Mouse (Mus musculus): ENCODE measurements around the gene Gm15319. TPM values are rescaled to one million over a fixed set of nuclear protein-coding genes. Genes with fewer than 3 reads are reported as not detected.
"Not testable (repeated sequence)": the region's sequence is repeated elsewhere in the genome, so short reads cannot be mapped to it uniquely, and the experiment has no call there.

Gene Gm15319
- polyA plus RNA-seq, 1 experiment from 2014 or later = not detected

DNA sequence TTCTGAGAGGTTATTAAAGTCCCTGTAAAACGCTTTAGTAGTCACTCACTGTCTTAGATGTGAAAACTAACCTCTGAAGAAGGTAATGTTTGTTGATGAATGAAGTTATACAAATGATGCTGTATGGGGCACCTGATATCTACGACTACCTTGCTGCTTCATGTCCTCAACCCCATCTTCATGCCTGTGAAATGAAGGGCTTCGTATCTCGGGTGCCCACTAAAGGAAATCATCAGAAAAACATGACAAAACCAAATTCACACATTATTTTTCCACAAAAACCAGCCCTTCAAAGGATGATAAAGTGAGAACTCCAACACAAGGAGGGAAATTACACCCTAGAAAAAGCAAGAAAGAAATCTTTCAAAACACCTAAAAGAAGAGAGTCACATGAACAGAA, 68.2 kb downstream of the Gm15319 start:
- H3K9me3 ChIP-seq (replicated peaks); H3K27me3 ChIP-seq; H3K4me3 ChIP-seq; H3K9ac ChIP-seq; H3K4me2 ChIP-seq; H3K27ac ChIP-seq; H3K4me1 ChIP-seq; H3K36me3 ChIP-seq (ENCODE audit: poor library complexity, severe bottlenecking); ATAC-seq: not testable (repeated sequence)
- 85% methylated on average over 4 of the region's 4 CpGs for WGBS

DNA sequence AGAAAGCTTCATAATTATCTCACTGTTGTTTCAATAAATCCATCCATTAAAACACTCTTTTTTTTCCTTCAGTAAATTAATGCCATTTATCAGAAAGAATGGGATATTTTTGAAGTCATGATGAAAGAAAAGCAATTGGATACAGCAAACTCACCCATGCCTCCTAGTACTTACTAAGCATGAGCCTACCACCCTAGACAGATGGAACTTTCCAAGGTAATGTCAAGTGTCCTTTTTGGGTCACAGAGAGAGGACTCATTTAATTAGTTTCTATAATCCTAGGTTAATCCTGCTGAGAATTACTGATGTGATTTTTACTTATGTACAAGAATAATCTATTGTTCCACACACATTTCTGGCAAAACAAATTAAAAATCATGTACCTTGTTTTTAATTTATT, 69.0 kb downstream of the Gm15319 start:
- not testable (repeated sequence) for H3K4me1 ChIP-seq; ATAC-seq; H3K27ac ChIP-seq; H3K36me3 ChIP-seq (ENCODE audit: poor library complexity, severe bottlenecking); H3K4me3 ChIP-seq; H3K4me2 ChIP-seq; H3K27me3 ChIP-seq; H3K9ac ChIP-seq; H3K9me3 ChIP-seq (replicated peaks)

DNA sequence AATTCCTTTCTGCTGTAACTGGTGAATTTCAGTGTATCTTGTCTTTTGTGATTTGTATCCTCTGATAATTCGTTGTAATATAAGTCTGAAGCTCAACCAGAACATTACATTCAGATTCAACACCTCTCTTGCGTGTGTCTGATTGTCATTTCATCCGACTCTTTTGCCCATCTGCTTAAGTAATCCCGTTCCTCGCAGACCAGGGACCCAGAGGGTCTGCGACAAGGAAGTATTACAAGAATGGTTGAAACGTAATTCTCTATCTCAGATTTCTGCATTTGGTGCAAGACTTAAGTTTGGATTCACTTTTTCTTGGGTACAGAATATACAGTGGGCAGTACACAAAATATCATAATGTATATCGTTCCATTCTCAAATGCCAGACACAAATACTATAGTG, 73.0 kb downstream of the Gm15319 start:
- H3K4me1 ChIP-seq; H3K9me3 ChIP-seq (replicated peaks); H3K36me3 ChIP-seq (ENCODE audit: poor library complexity, severe bottlenecking); H3K4me3 ChIP-seq; H3K27ac ChIP-seq; ATAC-seq; H3K4me2 ChIP-seq; H3K9ac ChIP-seq; H3K27me3 ChIP-seq: not testable (repeated sequence)
- 90% methylated on average over 5 of the region's 8 CpGs for WGBS

DNA sequence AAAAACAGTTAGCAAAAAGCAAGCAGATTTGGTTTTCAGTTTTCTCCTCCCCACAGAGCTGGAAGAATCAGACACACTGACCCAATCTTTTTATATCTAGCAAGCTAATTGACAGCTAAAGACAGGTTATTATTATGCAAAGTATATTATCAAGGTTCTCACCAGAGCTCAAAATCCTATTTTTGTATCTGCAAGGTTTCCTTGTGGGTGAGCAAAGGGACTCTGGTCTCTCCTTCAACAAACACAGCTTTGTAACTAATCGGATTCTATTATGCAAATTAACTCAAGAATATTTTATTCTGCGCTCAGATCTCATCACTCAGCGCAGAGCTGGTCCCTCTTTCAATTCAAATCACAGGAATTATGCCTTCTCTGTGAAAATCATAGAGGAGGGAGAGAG, 74.1 kb downstream of the Gm15319 start:
- H3K4me1 ChIP-seq; H3K27me3 ChIP-seq; H3K36me3 ChIP-seq (ENCODE audit: poor library complexity, severe bottlenecking); H3K9me3 ChIP-seq (replicated peaks); H3K9ac ChIP-seq; H3K27ac ChIP-seq; H3K4me2 ChIP-seq; ATAC-seq; H3K4me3 ChIP-seq: not testable (repeated sequence)
- WGBS = 72% methylated on average over 2 of the region's 3 CpGs

DNA sequence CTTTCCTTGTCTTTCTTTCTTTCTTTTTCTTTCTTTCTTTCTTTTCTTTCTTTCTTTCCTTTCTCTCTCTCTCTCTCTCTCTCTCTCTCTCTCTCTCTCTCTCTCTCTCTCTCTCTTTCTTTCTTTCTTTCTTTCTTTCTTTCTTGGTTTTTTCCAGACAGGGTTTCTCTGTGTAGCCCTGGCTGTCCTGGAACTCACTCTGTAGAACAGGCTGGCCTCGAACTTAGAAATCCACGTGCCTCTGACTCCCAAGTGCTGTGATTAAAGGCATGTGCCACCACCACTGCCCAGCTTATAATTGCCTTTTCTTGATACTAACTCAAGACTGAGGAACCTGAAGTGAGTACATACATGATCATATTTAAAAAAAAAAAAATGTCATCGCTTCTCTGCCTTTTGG, 75.3 kb downstream of the Gm15319 start:
- H3K27me3 ChIP-seq, ATAC-seq: not testable (repeated sequence)

More for the DNA sequence above, 75.3 kb downstream of the Gm15319 start:
- not testable (repeated sequence) for H3K27ac ChIP-seq; H3K36me3 ChIP-seq (ENCODE audit: poor library complexity, severe bottlenecking); H3K9me3 ChIP-seq (replicated peaks); H3K4me3 ChIP-seq; H3K9ac ChIP-seq; H3K4me1 ChIP-seq; H3K4me2 ChIP-seq
- WGBS = 88% methylated on average over 3 of the region's 3 CpGs

All from forebrain, embryonic 13.5 days (tissue).